Mouse (Mus musculus) mesoderm, embryonic 11.5 days (tissue): ENCODE measurements around the gene Igfbp3.

Source experiments
- DNase-seq: peaks from one replicate; pipeline ENCODE4 v3.0.0-alpha.2; 2012; ENCODE audit warnings: low read depth, low spot score

The Igfbp3 gene

GRCm38 (mm10) chr11:7164416-7164815, 49.3 kb downstream of the Igfbp3 start:
- DNase-seq: no peak

- peak; percentile 65 for DNase-seq
Measured at GRCm38 (mm10) chr11:7161502-7162174, 52.1 kb downstream of the Igfbp3 start.

- DNase-seq: peak; percentile 19
Measured at GRCm38 (mm10) chr11:7160637-7161101, 53.1 kb downstream of the Igfbp3 start.

DNA sequence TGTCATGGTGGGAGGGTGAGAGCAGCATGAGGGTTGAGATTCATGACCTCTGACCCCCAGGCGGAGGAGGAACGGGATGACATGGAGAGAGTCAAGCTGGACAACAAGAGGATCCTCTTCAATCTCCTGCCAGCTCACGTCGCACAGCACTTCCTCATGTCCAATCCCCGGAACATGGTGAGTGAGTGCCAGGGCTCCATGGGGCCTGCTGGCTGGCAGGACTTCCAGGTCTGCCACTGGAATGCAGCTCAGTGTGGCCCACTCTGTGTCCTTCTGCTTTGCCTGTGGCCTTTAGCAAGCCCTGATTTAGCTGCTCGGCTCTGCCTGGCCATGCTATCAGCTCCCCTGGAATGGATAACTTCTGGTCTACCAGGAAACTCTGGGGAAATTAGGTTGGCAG, 53.6 kb downstream of the Igfbp3 start:
- no peak for DNase-seq

GRCm38 (mm10) chr11:7158196-7158595, 55.5 kb downstream of the Igfbp3 start:
- DNase-seq: no peak

GRCm38 (mm10) chr11:7156427-7156826, 57.3 kb downstream of the Igfbp3 start:
- DNase-seq: no peak
